Mouse (Mus musculus): ENCODE measurements at regions not wholly inside any gene's neighbourhood (a gene's known extent, or its start where the extent isn't known, plus 50 kb on each side); places are given as distances from the start of the nearest gene placed in this dataset.

DNA sequence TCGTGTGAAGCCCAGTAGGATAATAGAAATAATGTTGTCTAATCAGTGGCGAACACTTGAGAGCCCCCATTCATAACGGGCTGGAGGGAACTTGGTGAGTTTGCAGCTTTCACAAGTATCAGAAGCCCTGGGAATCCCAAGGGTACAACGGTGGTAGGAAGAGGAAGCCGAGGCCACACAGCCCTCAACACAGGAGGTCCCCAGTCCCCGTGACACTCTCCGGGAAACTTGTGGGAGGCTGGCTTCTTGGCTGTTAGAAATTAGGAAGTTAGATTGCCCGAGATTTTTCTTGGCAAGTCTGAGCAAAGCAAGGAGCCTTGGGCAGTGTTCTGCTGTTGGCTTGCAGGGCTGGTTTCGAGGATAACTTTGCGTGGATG lies 349.5 kb upstream of the Mki67 start:
- Histone ChIP-seq H3K27ac (no peak overlapping the region), H3K9ac (no peak overlapping the region), H3K4me3 (no peak overlapping the region), H3K4me2 (no peak overlapping the region), H3K36me3 (replicated peaks) (no peaks in the 10 kb centered on the region), H3K9me3 (no peaks in the 10 kb centered on the region), H3K27me3 (replicated peaks) (no peaks in the 10 kb centered on the region), H3K4me1 (peaks cover 3% of the 10 kb centered on the region)
- WGBS = 51% methylated on average over 10 of the region's 10 CpGs
- no peak for ATAC-seq (replicated peaks)

DNA sequence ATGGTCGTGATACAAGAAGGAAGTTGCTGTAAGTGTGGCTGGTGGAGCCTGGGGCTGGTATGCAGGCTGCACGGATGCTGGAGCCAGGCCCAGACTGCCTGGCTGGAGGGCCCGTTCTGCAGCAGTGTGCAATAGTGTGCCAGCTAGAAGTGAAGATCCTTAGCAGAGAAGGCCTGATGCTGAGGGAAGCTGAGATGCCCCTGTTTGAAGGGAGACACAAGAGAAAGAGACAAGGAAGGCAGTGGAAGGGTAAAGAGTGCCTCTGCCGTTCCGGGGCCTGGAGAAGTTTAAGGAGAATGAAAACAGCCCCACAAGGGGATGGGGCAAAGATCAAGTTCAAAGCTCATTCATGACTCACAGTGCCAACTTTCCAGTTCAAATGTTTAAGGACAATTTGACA lies 354.7 kb upstream of the Mki67 start:
- H3K4me1 ChIP-seq = no peaks in the 10 kb centered on the region

DNA sequence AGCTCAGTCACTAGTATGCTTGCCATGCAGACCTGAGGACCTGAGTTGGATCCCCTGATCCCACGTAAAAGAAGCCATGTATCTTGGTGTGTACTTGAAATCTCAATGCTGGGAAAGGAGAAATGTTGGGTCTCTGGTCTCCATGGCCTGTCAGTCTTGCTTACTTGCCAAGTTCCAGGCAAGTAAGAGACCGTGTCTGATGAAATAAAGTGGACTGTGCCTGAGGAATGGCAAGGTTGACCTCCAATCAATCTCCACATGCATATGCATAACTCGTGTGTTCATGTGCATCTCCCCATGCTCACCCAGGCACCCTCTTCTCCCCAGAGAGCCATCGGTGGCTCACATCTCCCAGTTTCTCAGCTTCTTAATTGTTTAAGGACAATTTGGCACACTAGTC lies 355.2 kb upstream of the Mki67 start:
- ATAC-seq (replicated peaks) = no peak
- H3K4me2 ChIP-seq = no peak overlapping the region

More for the DNA sequence above, 354.7 kb upstream of the Mki67 start:
- Histone ChIP-seq H3K4me2 (no peak overlapping the region), H3K27me3 (replicated peaks) (no peaks in the 10 kb centered on the region), H3K9me3 (no peaks in the 10 kb centered on the region), H3K4me3 (no peak overlapping the region), H3K36me3 (replicated peaks) (no peaks in the 10 kb centered on the region), H3K27ac (no peak overlapping the region), H3K9ac (no peak overlapping the region)
- ATAC-seq (replicated peaks) = no peak
- WGBS = 77% methylated on average over 5 of the region's 5 CpGs

DNA sequence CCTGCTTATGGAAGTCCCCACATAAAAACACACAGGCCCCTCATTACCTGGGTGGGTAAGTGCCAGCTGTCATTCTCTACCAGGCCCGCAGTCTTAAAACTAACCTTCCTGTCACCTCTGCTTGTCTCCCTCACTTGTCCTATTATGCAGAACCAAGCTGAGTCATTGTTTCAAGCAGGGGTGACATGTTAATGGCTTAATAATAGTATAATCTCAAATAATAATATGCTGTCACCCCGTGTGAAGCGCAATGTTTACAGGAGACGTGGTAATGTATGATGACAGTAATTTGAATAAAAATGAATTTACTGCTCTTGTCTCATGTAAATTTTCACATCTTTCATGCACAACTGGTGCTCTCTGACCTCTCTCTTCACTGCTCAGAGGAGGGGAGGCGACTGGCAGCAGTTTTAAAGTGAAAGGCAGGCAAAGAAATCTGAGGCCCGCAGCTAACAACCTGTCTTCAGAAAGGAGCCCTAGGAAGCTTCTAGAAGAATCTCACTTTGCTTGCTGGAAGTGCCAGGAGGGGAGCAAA lies 357.2 kb upstream of the Mki67 start:
- 62% methylated on average over 6 of the region's 6 CpGs for WGBS
- Histone ChIP-seq H3K4me1 (no peaks in the 10 kb centered on the region), H3K27ac (no peak overlapping the region), H3K9me3 (no peaks in the 10 kb centered on the region), H3K36me3 (replicated peaks) (no peaks in the 10 kb centered on the region), H3K9ac (no peak overlapping the region), H3K4me2 (no peak overlapping the region), H3K4me3 (no peak overlapping the region), H3K27me3 (replicated peaks) (no peaks in the 10 kb centered on the region)
- ATAC-seq (replicated peaks) = no peak

More for the DNA sequence above, 355.2 kb upstream of the Mki67 start:
- H3K4me1 ChIP-seq = no peaks in the 10 kb centered on the region
- H3K27me3 ChIP-seq (replicated peaks) = no peaks in the 10 kb centered on the region
- no peaks in the 10 kb centered on the region for H3K36me3 ChIP-seq (replicated peaks)
- WGBS = 85% methylated on average over 4 of the region's 4 CpGs
- H3K9me3 ChIP-seq = no peaks in the 10 kb centered on the region
- H3K9ac ChIP-seq = no peak overlapping the region
- no peak overlapping the region for H3K27ac ChIP-seq
- no peak overlapping the region for H3K4me3 ChIP-seq

DNA sequence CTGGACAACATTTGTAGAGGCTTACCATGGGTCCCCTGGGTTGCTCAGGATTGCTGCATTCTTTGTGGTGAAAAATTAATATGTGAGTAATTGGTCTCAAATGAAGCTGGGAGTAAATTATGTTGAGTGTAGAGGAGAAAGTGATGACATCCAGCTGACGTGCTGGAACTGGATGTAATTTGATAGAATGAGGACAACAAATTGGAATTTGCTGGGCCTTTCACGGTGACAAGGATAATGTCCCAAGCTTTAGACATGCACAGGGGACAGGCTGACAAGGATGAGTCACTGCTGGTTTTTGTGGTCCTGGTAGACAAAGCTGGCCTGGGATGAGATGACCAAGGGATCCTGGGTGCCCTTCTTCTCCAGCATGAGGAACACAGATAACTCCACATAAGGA lies 357.9 kb upstream of the Mki67 start:
- ATAC-seq (replicated peaks) = no peak
- H3K4me3 ChIP-seq = no peak overlapping the region
- WGBS = 81% methylated on average over 2 of the region's 2 CpGs
- no peaks in the 10 kb centered on the region for H3K4me1 ChIP-seq
- H3K4me2 ChIP-seq = no peak overlapping the region
- no peaks in the 10 kb centered on the region for H3K27me3 ChIP-seq (replicated peaks)
- no peaks in the 10 kb centered on the region for H3K36me3 ChIP-seq (replicated peaks)
- H3K27ac ChIP-seq = no peak overlapping the region
- H3K9ac ChIP-seq = no peak overlapping the region
- no peaks in the 10 kb centered on the region for H3K9me3 ChIP-seq

DNA sequence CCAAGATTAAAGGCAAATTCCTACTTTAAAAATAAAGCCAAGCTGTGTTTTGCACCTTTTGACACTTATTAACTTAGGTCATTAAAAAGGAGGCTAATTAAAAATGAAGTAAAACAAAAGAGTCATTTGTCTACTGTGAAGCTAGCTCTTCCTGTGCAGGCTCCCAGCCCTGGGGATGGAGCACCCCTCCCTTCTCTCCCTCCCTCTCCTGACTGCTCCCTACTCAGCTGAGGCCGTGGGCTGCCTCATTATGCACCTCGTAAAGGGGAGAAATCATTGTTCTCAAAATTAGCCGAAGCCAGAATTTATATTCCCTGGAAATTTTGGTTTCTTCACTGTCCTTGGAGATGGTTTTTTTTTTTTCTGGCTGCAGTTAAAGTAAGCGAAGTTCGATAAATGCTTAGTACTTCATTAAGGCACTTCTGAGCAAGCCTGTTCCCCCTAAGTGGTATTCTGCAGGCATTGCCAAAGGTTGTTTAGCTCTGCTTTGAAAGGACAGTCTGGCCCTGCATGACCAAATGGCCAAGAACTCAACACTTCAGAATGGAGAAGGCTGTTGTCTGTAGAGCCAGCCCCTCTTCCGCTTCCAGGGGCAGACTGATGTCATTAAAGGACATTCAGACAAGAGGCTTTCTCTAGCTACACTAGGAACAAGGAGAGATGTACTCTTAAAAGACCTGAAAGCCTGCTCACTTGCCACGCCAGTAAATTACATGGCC lies 365.5 kb upstream of the Mki67 start:
- H3K4me2 ChIP-seq = no peak overlapping the region
- H3K4me3 ChIP-seq = no peak overlapping the region
- no peaks in the 10 kb centered on the region for H3K36me3 ChIP-seq (replicated peaks)
- H3K4me1 ChIP-seq = peaks cover 31% of the 10 kb centered on the region
- peaks cover 3% of the 10 kb centered on the region; the same call in 1 of the 2 replicates for H3K27me3 ChIP-seq (replicated peaks)
- H3K9ac ChIP-seq = no peak overlapping the region
- no peaks in the 10 kb centered on the region for H3K9me3 ChIP-seq
- no peak overlapping the region for H3K27ac ChIP-seq
- WGBS = 43% methylated on average over 7 of the region's 7 CpGs
- no peak for ATAC-seq (replicated peaks)

DNA sequence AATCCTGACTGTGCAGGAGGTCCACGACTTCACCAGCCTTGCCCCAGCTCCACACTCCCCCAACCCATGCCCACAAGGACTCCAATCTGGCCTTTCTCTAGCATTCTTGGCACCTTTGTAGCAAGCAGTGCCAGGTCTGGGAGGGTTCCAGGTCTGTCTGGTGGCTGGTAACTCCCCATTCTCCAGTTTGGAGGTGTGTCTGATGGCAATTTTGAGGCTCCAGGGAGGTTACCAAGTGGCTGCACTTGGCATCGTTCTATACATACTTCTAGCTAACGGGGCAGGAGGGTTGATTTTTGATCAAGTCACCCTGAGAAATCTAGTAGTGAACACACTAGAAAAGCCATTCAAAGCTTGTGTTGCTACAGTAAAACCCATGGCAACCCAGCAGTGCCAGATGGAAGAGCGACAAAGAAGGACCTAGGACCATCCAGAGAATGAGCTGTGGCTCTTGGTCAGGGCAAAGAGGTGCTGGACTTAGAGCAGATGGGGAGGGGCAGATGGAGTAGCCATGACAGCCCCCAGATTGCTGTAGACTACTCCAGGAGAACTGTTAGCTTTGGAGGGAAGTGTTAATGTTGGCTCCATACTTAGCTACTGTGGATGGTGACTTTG lies 366.2 kb upstream of the Mki67 start:
- WGBS = 71% methylated on average over 4 of the region's 4 CpGs
- Histone ChIP-seq H3K27me3 (replicated peaks) (peaks cover 3% of the 10 kb centered on the region; the same call in 1 of the 2 replicates), H3K9me3 (no peaks in the 10 kb centered on the region), H3K9ac (no peak overlapping the region), H3K27ac (no peak overlapping the region), H3K4me3 (no peak overlapping the region), H3K36me3 (replicated peaks) (no peaks in the 10 kb centered on the region), H3K4me1 (peaks cover 31% of the 10 kb centered on the region), H3K4me2 (no peak overlapping the region)
- ATAC-seq (replicated peaks) = no peak

DNA sequence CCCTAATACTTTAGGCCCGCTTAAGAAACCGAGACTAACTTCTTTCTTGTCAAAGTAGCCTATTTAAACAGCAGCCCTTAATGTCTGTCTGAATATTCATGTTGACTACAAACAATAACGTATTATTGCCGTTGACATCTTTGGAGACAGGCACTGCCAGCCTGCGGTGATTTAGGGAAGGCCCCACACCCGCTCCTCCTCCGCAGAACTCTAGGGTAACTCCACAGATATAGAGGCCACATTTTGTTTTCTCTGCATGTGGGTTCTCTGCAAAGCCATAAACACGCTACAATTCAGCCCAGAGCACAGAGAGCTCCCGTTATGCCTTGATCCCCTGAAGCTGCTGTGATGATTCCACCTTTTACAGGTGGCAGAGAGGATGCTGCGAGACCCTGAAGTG lies 366.8 kb upstream of the Mki67 start:
- WGBS = 41% methylated on average over 10 of the region's 10 CpGs
- no peaks in the 10 kb centered on the region for H3K9me3 ChIP-seq
- peak overlapping the region; percentile 67 for H3K27ac ChIP-seq
- H3K4me1 ChIP-seq = peaks cover 31% of the 10 kb centered on the region
- no peak overlapping the region for H3K9ac ChIP-seq
- ATAC-seq (replicated peaks) = no peak
- peaks cover 3% of the 10 kb centered on the region; the same call in 1 of the 2 replicates for H3K27me3 ChIP-seq (replicated peaks)
- H3K4me3 ChIP-seq = no peak overlapping the region
- no peak overlapping the region for H3K4me2 ChIP-seq
- H3K36me3 ChIP-seq (replicated peaks) = no peaks in the 10 kb centered on the region

DNA sequence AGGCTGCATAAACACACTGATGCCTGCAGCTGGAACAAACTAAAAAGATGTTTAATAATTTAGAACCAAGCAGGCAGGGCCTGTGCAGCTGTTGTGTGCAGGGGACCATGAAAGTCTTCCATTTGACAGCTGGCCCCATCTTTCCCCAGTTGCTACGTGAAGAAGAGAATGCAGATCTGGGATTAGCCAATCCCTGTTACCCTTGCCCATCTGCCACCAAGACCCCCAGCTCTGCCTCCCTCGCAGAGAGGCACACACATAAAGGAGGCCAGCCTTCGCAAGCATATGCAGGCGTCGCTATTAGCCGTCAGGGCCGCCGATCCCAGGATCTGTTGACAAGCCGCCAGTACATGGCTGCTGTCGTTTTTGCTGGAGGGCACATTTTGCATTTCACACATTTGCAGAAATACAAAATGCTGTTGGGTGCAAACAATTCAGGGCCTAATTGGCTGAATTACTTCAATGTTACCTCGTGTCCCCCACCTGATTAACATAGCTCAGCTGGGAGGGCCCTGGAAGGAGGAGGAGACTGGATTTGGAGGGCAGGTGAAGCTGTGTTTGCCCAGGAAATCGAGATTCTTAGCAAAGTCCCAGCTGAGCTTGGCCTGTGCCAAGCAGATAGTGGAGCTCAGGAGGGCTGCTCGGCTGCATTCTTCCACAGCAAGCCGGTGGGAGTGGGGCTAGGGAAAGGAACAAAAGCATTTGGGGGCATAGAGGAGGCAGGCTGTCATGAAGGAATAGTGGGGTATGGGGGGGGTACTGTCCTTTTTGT lies 367.6 kb upstream of the Mki67 start:
- peaks cover 31% of the 10 kb centered on the region for H3K4me1 ChIP-seq
- no peaks in the 10 kb centered on the region for H3K9me3 ChIP-seq
- H3K4me3 ChIP-seq = no peak overlapping the region
- peak overlapping the region; percentile 67 for H3K27ac ChIP-seq
- no peak overlapping the region for H3K4me2 ChIP-seq
- peaks cover 3% of the 10 kb centered on the region; the same call in 1 of the 2 replicates for H3K27me3 ChIP-seq (replicated peaks)
- no peaks in the 10 kb centered on the region for H3K36me3 ChIP-seq (replicated peaks)
- ATAC-seq (replicated peaks) = peak; percentile 89
- no peak overlapping the region for H3K9ac ChIP-seq
- WGBS = 13% methylated on average over 14 of the region's 14 CpGs

DNA sequence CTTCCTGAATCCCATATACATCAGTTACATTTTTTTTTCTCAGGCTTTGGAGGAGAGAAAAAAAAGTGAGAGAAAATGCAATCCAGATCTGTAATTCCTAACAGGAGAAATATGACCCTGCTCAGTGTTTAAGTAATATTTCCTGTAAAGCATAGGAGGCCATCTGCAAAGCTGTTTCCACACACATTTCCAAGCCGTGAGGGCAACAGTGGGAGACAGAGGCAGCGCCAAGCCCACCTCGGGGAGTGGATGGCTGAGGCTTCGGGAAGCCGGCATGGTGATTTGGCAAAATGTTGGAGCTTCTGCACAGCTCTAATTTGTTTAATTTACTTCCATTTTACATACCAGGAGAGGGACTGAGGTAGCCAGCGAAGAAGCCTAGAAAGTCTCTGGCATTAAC lies 372.6 kb upstream of the Mki67 start:
- Histone ChIP-seq H3K9me3 (no peaks in the 10 kb centered on the region), H3K4me1 (peaks cover 6% of the 10 kb centered on the region), H3K27ac (no peak overlapping the region), H3K4me3 (no peak overlapping the region), H3K4me2 (no peak overlapping the region), H3K27me3 (replicated peaks) (no peaks in the 10 kb centered on the region), H3K36me3 (replicated peaks) (no peaks in the 10 kb centered on the region), H3K9ac (no peak overlapping the region)
- WGBS = 83% methylated on average over 6 of the region's 6 CpGs
- no peak for ATAC-seq (replicated peaks)

DNA sequence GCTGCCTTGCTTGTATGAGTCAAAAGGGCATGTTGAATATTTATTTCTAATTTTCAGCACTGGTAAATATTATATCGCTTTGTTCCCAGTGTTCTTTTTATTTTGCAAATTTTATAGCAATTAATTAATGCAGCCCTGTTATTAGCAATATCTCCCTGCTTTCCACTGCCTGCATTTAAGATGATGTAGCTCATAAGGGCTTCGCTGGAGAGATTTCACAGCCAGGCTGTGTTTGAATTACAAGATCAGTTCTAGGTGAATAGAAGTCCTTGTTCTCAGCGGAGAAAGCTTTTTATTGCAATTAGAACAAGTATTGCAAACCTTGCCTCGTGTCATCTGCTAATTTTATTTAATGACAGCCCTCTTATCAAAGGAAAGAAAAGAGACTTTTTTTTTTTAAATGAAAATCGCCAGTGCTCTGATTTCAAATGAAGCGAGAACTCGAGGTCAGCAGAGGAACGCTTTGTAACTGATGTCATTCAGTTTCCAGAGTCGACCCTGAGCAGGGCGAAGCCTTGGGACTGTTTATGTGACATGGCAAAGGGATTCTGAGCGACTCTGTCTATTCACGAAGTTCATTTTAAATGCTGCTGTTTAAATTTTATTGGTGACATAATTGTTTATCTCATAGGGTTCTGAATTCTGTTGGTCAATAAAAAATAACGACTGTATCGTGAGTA lies 378.7 kb upstream of the Mki67 start:
- Histone ChIP-seq H3K4me1 (peaks cover 9% of the 10 kb centered on the region), H3K4me2 (no peak overlapping the region), H3K9ac (no peak overlapping the region), H3K36me3 (replicated peaks) (no peaks in the 10 kb centered on the region), H3K9me3 (no peaks in the 10 kb centered on the region), H3K4me3 (no peak overlapping the region), H3K27me3 (replicated peaks) (no peaks in the 10 kb centered on the region), H3K27ac (peak overlapping the region; percentile 48)
- ATAC-seq (replicated peaks) = no peak
- 46% methylated on average over 14 of the region's 14 CpGs for WGBS

DNA sequence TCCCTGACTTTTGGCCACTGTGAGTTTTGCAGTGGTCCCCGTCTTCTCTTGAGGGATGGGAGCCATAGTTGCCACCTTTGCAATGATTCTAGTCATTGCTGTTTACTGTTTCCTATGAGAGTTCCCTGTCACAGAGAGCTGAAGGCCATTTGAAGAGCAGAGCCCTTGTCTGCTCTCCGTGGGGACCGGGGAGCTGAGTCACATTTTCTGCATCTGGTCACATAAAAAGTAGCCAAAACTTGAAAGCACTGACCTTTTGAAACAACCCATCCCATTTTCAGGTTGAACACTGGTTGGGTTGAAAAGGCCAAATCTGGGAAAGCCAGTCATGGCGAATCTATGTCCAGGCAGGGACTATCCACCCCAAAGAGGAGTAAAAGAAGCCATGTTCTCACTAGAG lies 387.9 kb upstream of the Mki67 start:
- Histone ChIP-seq H3K36me3 (replicated peaks) (no peaks in the 10 kb centered on the region), H3K27me3 (replicated peaks) (no peaks in the 10 kb centered on the region), H3K9ac (no peak overlapping the region), H3K4me1 (no peaks in the 10 kb centered on the region), H3K27ac (no peak overlapping the region), H3K4me2 (no peak overlapping the region), H3K9me3 (no peaks in the 10 kb centered on the region), H3K4me3 (no peak overlapping the region)
- ATAC-seq (replicated peaks) = no peak
- WGBS = 89% methylated on average over 4 of the region's 4 CpGs
